Mouse (Mus musculus): Measurements from ENCODE around the gene Txnrd3. TPM values are rescaled to one million over a fixed set of nuclear protein-coding genes. Genes with fewer than 3 reads are reported as not detected.

Txnrd3 gene
- 10.3 TPM for polyA plus RNA-seq (2014; fragmentation: Illumina TruSeq; extraction: RNeasy Lipid Tissue Mini Kit (QIAGEN cat#74804); ENCODE audit: low read depth, low replicate concordance)

GRCm38 (mm10) chr6:89643798-89644270, at the start of gene Txnrd3:
TSS of gene Txnrd3 (plus strand) at chr6:89643988.

DNA sequence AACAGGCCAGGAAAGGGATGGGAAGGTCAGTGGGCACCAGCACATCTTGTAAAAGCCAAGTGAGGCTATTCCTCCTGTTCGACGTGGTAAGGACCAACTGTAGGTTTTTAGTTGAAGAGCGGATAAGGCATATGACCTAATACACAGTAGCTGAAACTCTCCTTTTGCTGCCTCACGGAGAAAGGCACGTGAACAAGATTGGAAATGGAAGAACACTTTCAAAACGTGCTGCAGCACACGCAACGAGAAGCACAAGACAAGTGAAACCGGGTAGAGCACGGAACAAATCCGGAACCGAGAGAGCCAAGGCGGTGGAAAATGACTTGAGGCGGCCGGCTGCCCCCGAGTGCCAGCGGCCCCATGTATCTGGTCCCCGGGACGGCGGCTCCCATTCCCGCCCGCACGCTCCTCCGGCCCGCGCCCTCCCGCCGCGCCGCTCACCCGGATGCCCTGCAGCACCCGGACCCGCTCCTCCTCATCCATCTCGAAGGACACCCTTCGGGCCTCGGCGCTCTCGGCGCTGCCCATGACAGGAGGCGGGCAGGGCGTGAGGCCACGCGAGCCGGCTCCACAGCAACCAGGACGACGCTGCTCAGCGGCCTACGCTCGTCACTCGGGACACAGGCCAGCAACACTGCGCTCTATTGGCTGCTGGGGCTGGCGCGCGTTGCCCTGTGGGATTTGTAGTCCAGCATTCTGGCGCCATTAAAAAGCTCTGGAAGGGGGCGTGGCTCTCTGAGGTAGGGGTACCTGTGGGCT, 48.6 kb upstream of the Txnrd3 start, which contains the start of gene Chchd6:
Gene Chchd6, minus strand, starts transcription at position 635 of the 759 bp plus-strand sequence.

DNA sequence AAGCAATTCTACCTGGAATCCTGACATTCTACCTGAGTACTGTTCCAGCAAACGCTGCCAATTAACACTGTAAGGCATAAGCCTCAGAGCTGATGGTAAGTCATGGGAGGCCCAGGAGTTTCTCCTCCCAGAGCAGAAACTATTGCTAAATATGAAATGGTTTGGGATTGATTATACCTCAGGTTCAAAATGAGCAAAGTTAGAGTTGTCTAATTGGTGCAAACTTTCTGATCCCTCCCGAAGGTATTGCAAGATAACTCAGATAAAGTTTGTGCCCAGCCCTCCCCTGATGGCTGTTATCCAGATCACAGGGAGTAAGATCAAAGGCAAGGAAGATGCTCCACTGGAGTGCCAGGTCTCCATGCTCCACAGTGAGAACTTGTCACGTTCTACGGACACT, 63.5 kb downstream of the Txnrd3 start, which contains the start of gene Vmn1r40:
Gene Vmn1r40, plus strand, starts transcription at position 301 of the 400 bp plus-strand sequence.

Other genes starting within 250 kb of the Txnrd3 start
- gene Chchd6, start 48.3 kb upstream of the Txnrd3 start, polyA plus RNA-seq (2014; fragmentation: Illumina TruSeq; extraction: RNeasy Lipid Tissue Mini Kit (QIAGEN cat#74804); ENCODE audit: low read depth, low replicate concordance) = 1.2 TPM
- not detected for gene Vmn1r40, start 63.6 kb downstream of the Txnrd3 start, polyA plus RNA-seq (2014; fragmentation: Illumina TruSeq; extraction: RNeasy Lipid Tissue Mini Kit (QIAGEN cat#74804); ENCODE audit: low read depth, low replicate concordance)
- gene Vmn1r41, start 96.8 kb downstream of the Txnrd3 start, polyA plus RNA-seq (2014; fragmentation: Illumina TruSeq; extraction: RNeasy Lipid Tissue Mini Kit (QIAGEN cat#74804); ENCODE audit: low read depth, low replicate concordance) = not detected
- not detected for gene Vmn1r42, start 232.4 kb downstream of the Txnrd3 start, polyA plus RNA-seq (2014; fragmentation: Illumina TruSeq; extraction: RNeasy Lipid Tissue Mini Kit (QIAGEN cat#74804); ENCODE audit: low read depth, low replicate concordance)
- not detected for gene Vmn1r43, start 232.4 kb downstream of the Txnrd3 start, polyA plus RNA-seq (2014; fragmentation: Illumina TruSeq; extraction: RNeasy Lipid Tissue Mini Kit (QIAGEN cat#74804); ENCODE audit: low read depth, low replicate concordance)
- gene Vmn1r44, start 239.7 kb downstream of the Txnrd3 start, polyA plus RNA-seq (2014; fragmentation: Illumina TruSeq; extraction: RNeasy Lipid Tissue Mini Kit (QIAGEN cat#74804); ENCODE audit: low read depth, low replicate concordance) = not detected